Mouse (Mus musculus): ENCODE results near the gene Hipk2.

Gene Hipk2

DNA sequence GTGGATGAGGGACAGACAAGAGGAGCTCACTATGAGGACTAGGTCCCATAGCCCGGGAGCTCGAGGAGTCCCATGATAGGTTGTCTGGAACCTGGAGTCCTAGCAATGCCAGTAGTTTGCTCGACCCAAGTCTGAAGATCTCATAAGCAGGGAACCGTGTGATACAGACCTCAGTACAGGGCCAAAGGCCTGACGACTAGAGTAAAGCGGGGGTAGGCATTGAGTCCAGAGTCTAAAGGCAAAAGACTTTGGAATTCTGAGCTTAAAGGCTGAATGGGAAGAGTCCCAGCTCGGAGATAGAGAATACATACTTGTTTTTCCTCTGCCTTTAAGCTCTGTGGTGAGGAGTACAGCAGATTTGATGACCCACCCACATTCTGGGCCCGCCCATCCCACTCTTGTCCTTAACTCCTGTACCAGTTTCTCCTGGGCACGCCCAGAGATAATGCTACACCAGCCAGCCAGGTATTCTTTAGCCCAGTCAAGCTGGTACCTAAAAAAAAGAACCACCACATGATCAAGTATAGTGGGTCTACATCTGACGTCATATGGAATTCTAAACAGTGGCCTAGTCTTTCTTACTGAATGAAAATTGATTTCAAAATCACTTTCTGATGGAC lies 27.0 kb upstream of the Hipk2 start:
- no peak for DNase-seq (ENCODE audit: low read depth, low spot score)

- DNase-seq (ENCODE audit: low read depth, low spot score), result no peak
Measured at GRCm38 (mm10) chr6:38901636-38902035, 25.7 kb upstream of the Hipk2 start.

- no peak for DNase-seq (ENCODE audit: low read depth, low spot score)
Measured at GRCm38 (mm10) chr6:38901152-38901551, 25.2 kb upstream of the Hipk2 start.

GRCm38 (mm10) chr6:38900479-38901126 lies 24.6 kb upstream of the Hipk2 start:
- no peak for DNase-seq (ENCODE audit: low read depth, low spot score)

GRCm38 (mm10) chr6:38900073-38900472 lies 24.1 kb upstream of the Hipk2 start:
- no peak for DNase-seq (ENCODE audit: low read depth, low spot score)

GRCm38 (mm10) chr6:38893615-38894014 lies 17.6 kb upstream of the Hipk2 start:
- no peak for DNase-seq (ENCODE audit: low read depth, low spot score)

DNA sequence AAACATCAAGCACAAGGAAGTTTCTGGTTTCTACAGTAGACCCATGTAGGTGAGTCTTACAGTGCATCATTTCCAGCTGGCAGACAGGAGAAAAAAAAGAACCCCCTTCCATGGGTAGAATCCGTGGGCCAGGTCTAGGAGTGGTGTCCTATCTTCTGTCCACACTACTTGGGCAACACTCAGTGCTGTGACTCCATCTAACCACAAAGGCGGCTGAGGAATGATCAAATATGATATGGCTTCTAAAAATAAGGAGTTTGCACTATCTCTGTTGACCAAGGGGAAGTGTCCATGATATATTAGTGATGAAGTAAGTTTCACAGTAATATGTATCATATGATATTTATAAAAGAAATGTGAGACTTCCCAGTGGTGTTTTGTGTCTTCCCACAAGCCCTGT lies 16.1 kb upstream of the Hipk2 start:
- DNase-seq (ENCODE audit: low read depth, low spot score), result no peak

DNA sequence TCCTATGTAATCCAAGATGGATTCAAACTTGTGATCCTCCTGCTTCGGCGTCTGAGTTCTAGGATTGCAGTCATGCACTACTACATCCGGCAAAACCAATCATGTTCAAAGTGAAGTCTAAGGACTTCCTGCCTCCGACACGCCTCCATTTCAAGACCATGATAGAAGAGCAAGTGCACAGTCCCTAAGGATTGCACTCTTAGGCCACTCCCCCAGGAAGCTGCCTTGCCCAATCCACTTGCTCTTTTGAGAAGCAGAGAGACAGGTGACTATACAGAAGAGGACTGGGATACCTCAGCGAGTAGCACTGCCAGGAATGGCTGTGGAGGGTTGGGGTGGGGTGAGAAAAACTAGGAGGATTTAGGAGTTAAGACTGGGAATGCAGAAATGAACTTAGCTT lies 13.2 kb upstream of the Hipk2 start:
- DNase-seq (ENCODE audit: low read depth, low spot score), result no peak

DNA sequence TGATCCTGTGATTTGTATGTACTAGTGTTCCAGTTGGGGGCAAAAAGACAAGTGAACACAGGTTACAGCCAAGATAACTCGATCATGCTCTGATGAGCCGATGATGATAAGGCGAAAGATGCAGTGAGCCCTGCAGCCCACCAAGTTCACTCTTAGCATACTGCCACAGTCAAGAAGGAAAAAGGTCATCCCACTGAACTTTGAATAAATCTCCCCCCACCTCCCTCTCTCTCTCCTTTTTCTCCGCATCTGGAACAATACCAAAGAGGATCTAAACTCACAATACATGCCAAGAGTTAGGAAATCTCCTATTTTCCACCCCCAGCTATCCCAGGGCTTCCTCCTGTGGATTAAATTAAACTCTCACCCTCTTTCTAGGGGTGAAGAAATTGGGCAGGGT lies 11.5 kb upstream of the Hipk2 start:
- DNase-seq (ENCODE audit: low read depth, low spot score), result no peak

DNA sequence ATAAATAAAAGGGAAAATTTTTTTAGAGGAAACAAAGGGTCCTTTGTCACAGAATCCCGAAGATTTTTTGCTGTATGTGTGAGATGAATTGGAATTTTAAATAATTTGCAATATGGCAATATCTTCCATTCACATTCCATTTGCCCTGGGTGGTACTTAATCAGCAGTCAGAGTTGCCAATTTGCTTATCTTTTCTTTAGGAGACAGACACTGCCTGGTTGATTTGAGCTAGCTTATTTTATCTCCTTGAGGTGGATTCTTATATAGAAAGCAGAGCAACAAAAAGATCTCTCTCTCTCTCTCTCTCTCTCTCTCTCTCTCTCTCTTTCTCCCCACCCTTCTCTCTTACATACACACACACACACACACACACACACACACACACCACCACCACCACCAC lies 9.2 kb upstream of the Hipk2 start:
- no peak for DNase-seq (ENCODE audit: low read depth, low spot score)

DNA sequence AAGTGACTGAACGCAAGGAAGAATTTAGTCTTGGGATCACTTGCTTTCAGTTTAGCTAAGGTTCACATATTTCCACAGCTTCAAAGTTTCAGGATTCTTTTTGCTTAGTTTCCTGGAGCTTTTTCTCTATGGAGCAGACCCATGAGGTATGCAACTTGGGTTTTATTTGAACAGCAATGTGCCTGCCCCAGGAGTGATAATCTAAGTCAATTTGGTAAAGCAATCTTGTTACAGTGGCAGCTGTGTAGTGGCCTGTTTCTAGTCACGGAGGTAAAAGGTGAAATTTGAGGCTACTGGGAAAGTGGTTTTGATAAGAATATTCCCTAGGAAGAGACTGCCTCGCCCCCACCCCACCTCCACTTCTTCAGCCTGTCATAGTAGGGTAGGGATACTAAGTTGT lies 8.5 kb upstream of the Hipk2 start:
- DNase-seq (ENCODE audit: low read depth, low spot score), result no peak

DNA sequence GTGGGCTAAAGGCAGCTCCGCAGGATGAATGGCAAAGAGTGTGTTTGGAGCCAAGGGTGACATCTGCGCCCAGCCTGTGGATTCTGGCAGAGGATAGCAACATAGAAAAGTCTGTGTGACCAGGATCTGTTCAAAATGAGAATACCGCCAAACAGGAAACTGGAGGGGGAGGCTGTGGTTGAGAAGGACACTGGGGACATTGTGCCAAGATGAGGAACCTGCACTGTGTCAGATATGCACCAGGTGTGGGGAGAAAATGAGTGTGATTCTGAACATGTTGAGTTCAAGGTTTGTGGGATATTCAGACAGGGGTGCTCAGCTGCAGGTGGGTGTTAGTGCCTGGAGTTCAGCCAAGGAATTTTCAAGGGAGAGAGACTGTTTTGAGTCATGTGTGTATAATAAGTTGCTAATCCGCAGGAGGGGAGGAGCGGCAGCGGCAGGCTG lies 6.8 kb upstream of the Hipk2 start:
- peak; percentile 81 for DNase-seq (ENCODE audit: low read depth, low spot score)

DNA sequence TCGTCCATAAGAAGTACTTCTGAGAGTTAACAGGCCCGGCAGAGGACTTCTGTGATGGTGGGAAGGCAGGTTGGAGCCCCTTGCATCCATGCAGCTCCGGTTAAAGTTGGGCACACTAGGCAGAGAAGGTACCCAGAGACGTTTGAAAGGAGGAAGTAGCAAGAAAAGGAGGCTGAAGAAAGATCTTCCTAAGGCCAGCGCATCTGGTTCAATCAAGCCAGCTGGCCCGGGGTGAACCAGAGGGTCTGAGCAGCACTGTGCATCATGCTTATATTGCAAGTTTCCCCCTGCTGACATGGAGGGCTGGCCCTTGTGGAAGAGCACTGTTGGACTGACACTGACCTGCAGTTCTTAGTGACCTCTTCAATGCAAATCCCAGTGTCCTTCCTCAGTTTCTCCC lies 6.0 kb upstream of the Hipk2 start:
- no peak for DNase-seq (ENCODE audit: low read depth, low spot score)

DNA sequence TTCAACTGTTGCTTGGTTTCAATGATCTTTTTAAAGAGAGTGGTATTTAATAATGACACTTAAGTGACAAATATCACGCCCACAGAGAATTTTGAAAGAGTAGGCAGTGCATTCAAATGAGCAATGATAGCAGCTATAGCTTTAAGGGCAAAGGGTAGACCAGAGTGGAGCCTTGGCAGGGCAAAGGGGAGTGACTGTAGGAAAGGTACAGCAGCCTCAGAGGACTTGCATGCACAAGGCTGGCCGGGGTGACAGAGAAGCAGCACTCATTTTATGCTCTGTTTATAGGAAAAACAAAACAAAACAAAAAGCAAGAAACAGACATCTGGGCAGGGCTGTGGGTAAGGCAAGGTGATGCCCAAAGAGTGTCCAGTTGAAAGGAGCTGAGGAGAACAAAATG lies 5.5 kb upstream of the Hipk2 start:
- no peak for DNase-seq (ENCODE audit: low read depth, low spot score)

GRCm38 (mm10) chr6:38877674-38878073 lies 1.7 kb upstream of the Hipk2 start:
- no peak for DNase-seq (ENCODE audit: low read depth, low spot score)

DNA sequence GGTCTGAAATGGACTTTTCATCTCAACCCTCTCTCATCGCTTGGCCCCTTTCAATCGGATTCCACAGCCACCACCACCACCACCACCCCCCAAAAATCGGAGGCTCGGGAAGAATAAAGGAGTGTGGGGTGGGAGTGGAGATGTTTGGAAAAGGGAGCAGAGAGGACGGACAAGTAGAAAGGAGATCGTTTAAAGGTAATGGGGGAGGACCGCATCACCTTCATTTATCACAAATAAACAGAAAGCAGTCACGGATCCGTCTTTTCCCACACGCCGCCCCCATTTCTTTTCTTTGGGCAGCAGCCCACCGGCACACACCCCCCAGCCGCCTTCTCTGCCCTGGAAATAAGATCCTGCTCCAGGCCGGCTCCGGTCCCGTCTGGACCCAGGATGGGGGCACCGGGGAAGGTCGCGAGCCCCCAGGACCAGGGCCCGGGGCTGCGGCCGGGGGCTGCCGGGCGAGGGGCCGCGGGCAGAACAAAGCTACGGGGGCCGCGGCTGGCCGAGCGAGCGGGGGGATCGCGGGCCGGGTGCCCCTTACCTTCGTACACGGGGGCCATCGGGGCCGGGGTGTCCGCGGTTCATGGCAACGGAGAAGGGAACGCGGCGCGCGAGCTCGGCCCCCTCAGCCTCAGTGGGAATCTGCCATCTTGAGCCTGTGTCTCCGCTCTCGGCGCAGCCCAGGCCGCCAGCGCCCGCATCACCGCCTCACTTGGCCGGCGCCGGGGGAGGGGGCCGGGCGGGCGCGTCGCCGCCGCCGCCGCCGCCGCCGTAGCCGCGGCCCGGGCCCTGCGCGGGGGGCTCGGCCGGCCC lies 501 bp downstream of the Hipk2 start, which contains the start of gene Tbxas1:
TSS of gene Tbxas1 (plus strand) at position 147 of the 813 bp plus-strand sequence.
- peak; percentile 61 for DNase-seq (ENCODE audit: low read depth, low spot score)

DNA sequence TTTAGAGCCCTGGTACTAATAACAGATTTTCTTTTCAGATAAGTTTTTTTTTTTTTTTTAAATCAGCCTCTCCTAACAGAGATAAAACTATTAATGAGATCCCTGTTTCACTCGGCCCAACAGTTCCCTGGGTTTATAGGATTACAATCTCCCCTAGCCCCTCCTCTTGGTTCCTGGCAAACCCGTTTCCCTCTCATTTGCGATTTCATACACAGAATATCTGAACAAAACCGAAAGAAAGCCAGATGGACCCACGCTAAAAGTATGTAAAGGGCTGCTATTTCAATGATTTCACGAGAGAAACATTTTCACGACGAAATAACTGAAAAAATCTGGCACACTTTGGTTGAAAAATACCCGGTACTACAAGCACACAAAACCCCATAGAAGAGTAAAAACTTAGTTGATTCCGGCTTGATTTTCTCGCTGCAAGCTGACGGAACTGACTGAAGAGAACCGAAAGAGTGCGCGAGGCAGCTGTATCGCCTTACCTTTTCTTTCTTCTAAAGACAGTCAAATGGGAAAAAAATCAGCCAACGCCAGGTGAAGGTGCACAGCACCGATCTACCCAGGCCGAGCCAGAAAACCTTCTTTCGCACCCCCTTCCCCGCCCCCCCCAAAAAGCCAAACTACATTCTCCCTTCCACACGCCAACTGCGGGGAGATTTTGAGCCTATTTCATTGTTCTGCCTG lies 1.3 kb downstream of the Hipk2 start:
- DNase-seq (ENCODE audit: low read depth, low spot score), result peak; percentile 54

GRCm38 (mm10) chr6:38874035-38874434 lies 1.9 kb downstream of the Hipk2 start:
- peak; percentile 85 for DNase-seq (ENCODE audit: low read depth, low spot score)

- no peak for DNase-seq (ENCODE audit: low read depth, low spot score)
Measured at GRCm38 (mm10) chr6:38873316-38873715, 2.6 kb downstream of the Hipk2 start.

GRCm38 (mm10) chr6:38871051-38871450 lies 4.9 kb downstream of the Hipk2 start:
- peak; percentile 46 for DNase-seq (ENCODE audit: low read depth, low spot score)

GRCm38 (mm10) chr6:38870070-38870469 lies 5.9 kb downstream of the Hipk2 start:
- DNase-seq (ENCODE audit: low read depth, low spot score), result no peak

GRCm38 (mm10) chr6:38868974-38869373 lies 7.0 kb downstream of the Hipk2 start:
- DNase-seq (ENCODE audit: low read depth, low spot score), result no peak

Data from brain, adult 2 months (tissue).